Mouse (Mus musculus) heart, postnatal 0 days (tissue): ENCODE measurements at regions not wholly inside any gene's neighbourhood (a gene's known extent, or its start where the extent isn't known, plus 50 kb on each side); places are given as distances from the start of the nearest gene placed in this dataset.

Experiments
- CTCF ChIP-seq: IDR thresholded peaks from 2 replicates; pipeline ENCODE4 v1.5.1; 2016; ENCODE audit warnings: antibody characterized with exemption, control low read depth, low read depth
- EP300 ChIP-seq: IDR thresholded peaks from 2 replicates; pipeline ENCODE4 v1.6.1; 2016; ENCODE audit warnings: antibody characterized with exemption, low read depth

- TF ChIP-seq CTCF, result no peak
- no peak for TF ChIP-seq EP300
These were observed 114.5 kb upstream of the Gorab start for GRCm38 (mm10) chr1:163517966-163518365.
